Mouse (Mus musculus): ENCODE measurements around the gene Myo1f. TPM values are rescaled to one million over a fixed set of nuclear protein-coding genes. Genes with fewer than 3 reads are reported as not detected.

The Myo1f gene
- 2.8 and 3.7 TPM in 2 replicates for polyA plus RNA-seq (2016; fragmentation: Nextera tagmentation; extraction: Ambion mirVana)

GRCm38 (mm10) chr17:33555223-33555855, at the start of gene Myo1f:
Gene Myo1f (plus strand): TSS chr17:33555707.
- Histone ChIP-seq H3K27ac (no peak within 1 kb of the TSS), H3K4me1 (replicated peaks) (no peaks in the 10 kb centered on the region), H3K4me3 (no peak within 1 kb of the TSS), H3K27me3 (ENCODE audit: insufficient read depth, poor library complexity, severe bottlenecking) (no peaks in the 10 kb centered on the region), H3K9me3 (no peaks in the 10 kb centered on the region), H3K36me3 (peaks cover 25% of the 10 kb centered on the region)
- 46% methylated on average over 6 of the region's 6 CpGs for WGBS
- DNase-seq (ENCODE audit: low spot score) = no peak

GRCm38 (mm10) chr17:33508386-33508785, 47.1 kb upstream of the Myo1f start:
- 94% methylated on average over 1 of the region's 1 CpGs for WGBS
- Histone ChIP-seq H3K36me3 (no peaks in the 10 kb centered on the region), H3K9me3 (no peaks in the 10 kb centered on the region), H3K4me3 (no peak overlapping the region), H3K27ac (no peak overlapping the region), H3K27me3 (ENCODE audit: insufficient read depth, poor library complexity, severe bottlenecking) (no peaks in the 10 kb centered on the region), H3K4me1 (replicated peaks) (peaks cover 10% of the 10 kb centered on the region; the same call in 1 of the 2 replicates)
- no peak for DNase-seq (ENCODE audit: low spot score)

- no peaks in the 10 kb centered on the region for H3K27me3 ChIP-seq (ENCODE audit: insufficient read depth, poor library complexity, severe bottlenecking)
- H3K9me3 ChIP-seq = no peaks in the 10 kb centered on the region
- no peak overlapping the region for H3K27ac ChIP-seq
- peaks cover 5% of the 10 kb centered on the region; the same call in 1 of the 2 replicates for H3K4me1 ChIP-seq (replicated peaks)
- H3K36me3 ChIP-seq = no peaks in the 10 kb centered on the region
- 86% methylated on average over 5 of the region's 5 CpGs for WGBS
- H3K4me3 ChIP-seq = no peak overlapping the region
- DNase-seq (ENCODE audit: low spot score) = no peak
Observed at GRCm38 (mm10) chr17:33510172-33510571, 45.3 kb upstream of the Myo1f start.

GRCm38 (mm10) chr17:33512441-33513415, 42.8 kb upstream of the Myo1f start:
- Histone ChIP-seq H3K4me1 (replicated peaks) (peaks cover 5% of the 10 kb centered on the region; the same call in 1 of the 2 replicates), H3K9me3 (no peaks in the 10 kb centered on the region), H3K36me3 (no peaks in the 10 kb centered on the region), H3K27me3 (ENCODE audit: insufficient read depth, poor library complexity, severe bottlenecking) (no peaks in the 10 kb centered on the region), H3K27ac (no peak overlapping the region; the same call in 1 of the 2 replicates), H3K4me3 (no peak overlapping the region)
- WGBS = 17% methylated on average over 2 of the region's 2 CpGs
- DNase-seq (ENCODE audit: low spot score) = no peak

GRCm38 (mm10) chr17:33513874-33514273, 41.6 kb upstream of the Myo1f start:
- Histone ChIP-seq H3K27me3 (ENCODE audit: insufficient read depth, poor library complexity, severe bottlenecking) (no peaks in the 10 kb centered on the region), H3K27ac (no peak overlapping the region), H3K4me3 (no peak overlapping the region), H3K9me3 (no peaks in the 10 kb centered on the region), H3K36me3 (no peaks in the 10 kb centered on the region), H3K4me1 (replicated peaks) (peaks cover 5% of the 10 kb centered on the region; the same call in 1 of the 2 replicates)
- 92% methylated on average over 5 of the region's 5 CpGs for WGBS
- no peak for DNase-seq (ENCODE audit: low spot score)

GRCm38 (mm10) chr17:33520366-33520765, 35.1 kb upstream of the Myo1f start:
- no peak overlapping the region for H3K27ac ChIP-seq
- 63% methylated on average over 1 of the region's 1 CpGs for WGBS
- H3K4me3 ChIP-seq = no peak overlapping the region
- no peak for DNase-seq (ENCODE audit: low spot score)
- H3K27me3 ChIP-seq (ENCODE audit: insufficient read depth, poor library complexity, severe bottlenecking) = no peaks in the 10 kb centered on the region
- H3K4me1 ChIP-seq (replicated peaks) = peaks cover 26% of the 10 kb centered on the region
- H3K9me3 ChIP-seq = no peaks in the 10 kb centered on the region
- H3K36me3 ChIP-seq = no peaks in the 10 kb centered on the region

- Histone ChIP-seq H3K4me1 (replicated peaks) (peaks cover 34% of the 10 kb centered on the region), H3K27me3 (ENCODE audit: insufficient read depth, poor library complexity, severe bottlenecking) (no peaks in the 10 kb centered on the region), H3K9me3 (no peaks in the 10 kb centered on the region), H3K27ac (peak overlapping the region; percentile 91), H3K4me3 (peak overlapping the region; percentile 66), H3K36me3 (peaks cover 6% of the 10 kb centered on the region)
- no peak for DNase-seq (ENCODE audit: low spot score)
- 5% methylated on average over 13 of the region's 13 CpGs for WGBS
Observed at GRCm38 (mm10) chr17:33523431-33523917, 32.0 kb upstream of the Myo1f start.

- H3K27me3 ChIP-seq (ENCODE audit: insufficient read depth, poor library complexity, severe bottlenecking) = no peaks in the 10 kb centered on the region
- peak; percentile 83 for DNase-seq (ENCODE audit: low spot score)
- no peaks in the 10 kb centered on the region for H3K9me3 ChIP-seq
- peak within 1 kb of the TSS; percentile 66 for H3K4me3 ChIP-seq
- H3K4me1 ChIP-seq (replicated peaks) = peaks cover 34% of the 10 kb centered on the region
- peaks cover 12% of the 10 kb centered on the region for H3K36me3 ChIP-seq
- H3K27ac ChIP-seq = peak within 1 kb of the TSS; percentile 91
- under 1% methylated on average over 44 of the region's 44 CpGs for WGBS
Observed at GRCm38 (mm10) chr17:33523918-33524755, 31.4 kb upstream of the Myo1f start, which contains the start of gene Adamts10. Gene Adamts10 (plus strand): TSS chr17:33524204.

- peak overlapping the region; percentile 66 for H3K4me3 ChIP-seq
- peaks cover 20% of the 10 kb centered on the region for H3K36me3 ChIP-seq
- peak; percentile 54 for DNase-seq (ENCODE audit: low spot score)
- no peaks in the 10 kb centered on the region for H3K9me3 ChIP-seq
- peak overlapping the region; percentile 91 for H3K27ac ChIP-seq
- WGBS = 2% methylated on average over 2 of the region's 2 CpGs
- no peaks in the 10 kb centered on the region for H3K27me3 ChIP-seq (ENCODE audit: insufficient read depth, poor library complexity, severe bottlenecking)
- peaks cover 34% of the 10 kb centered on the region for H3K4me1 ChIP-seq (replicated peaks)
Observed at GRCm38 (mm10) chr17:33524806-33525373, 30.6 kb upstream of the Myo1f start.

GRCm38 (mm10) chr17:33526506-33526905, 29.0 kb upstream of the Myo1f start:
- Histone ChIP-seq H3K27me3 (ENCODE audit: insufficient read depth, poor library complexity, severe bottlenecking) (no peaks in the 10 kb centered on the region), H3K4me1 (replicated peaks) (peaks cover 30% of the 10 kb centered on the region), H3K9me3 (no peaks in the 10 kb centered on the region), H3K4me3 (no peak overlapping the region), H3K36me3 (peaks cover 36% of the 10 kb centered on the region), H3K27ac (no peak overlapping the region)
- DNase-seq (ENCODE audit: low spot score) = no peak
- 81% methylated on average over 3 of the region's 3 CpGs for WGBS

- Histone ChIP-seq H3K27ac (no peak overlapping the region), H3K27me3 (ENCODE audit: insufficient read depth, poor library complexity, severe bottlenecking) (no peaks in the 10 kb centered on the region), H3K36me3 (peaks cover 62% of the 10 kb centered on the region), H3K4me1 (replicated peaks) (no peaks in the 10 kb centered on the region), H3K9me3 (no peaks in the 10 kb centered on the region), H3K4me3 (no peak overlapping the region)
- WGBS = 92% methylated on average over 3 of the region's 3 CpGs
- peak; percentile 39 for DNase-seq (ENCODE audit: low spot score)
Observed at GRCm38 (mm10) chr17:33539106-33539675, 16.3 kb upstream of the Myo1f start.

Measured in hindbrain, embryonic 10.5 days (tissue).